18 mouse cellular contexts compared by ENCODE assay signal in genomic region chr19:5863776-5864175, GRCm38 (mm10).
"Had no signal": no experiment of that assay in that cellular context is flagged by ENCODE, and none has a peak within 500 bp of the region (broad histone marks: within the 10 kb centered on the region; RNA-seq: fewer than 3 reads in every experiment).

No protein-coding gene starts in this region.

- H3K9ac ChIP-seq: liver, embryonic 13.5 days; midbrain, embryonic 13.5 days; neural tube, embryonic 13.5 days; stomach, embryonic 15.5 days had no signal

- DNase-seq: kidney, postnatal 10 days; kidney, postnatal 36 days; layer of hippocampus, postnatal 36 days; liver, embryonic 13.5 days; lung, adult 2 months; lung, postnatal 14 days; lung, postnatal 4 days; retina, postnatal 1 day; right cerebral cortex, postnatal 25 days; spleen, adult 18-20 months; thymus, postnatal 25 days had no signal

- H3K4me2 ChIP-seq: liver, embryonic 13.5 days; midbrain, embryonic 13.5 days; neural tube, embryonic 13.5 days; stomach, embryonic 15.5 days had no signal

- H3K9me3 ChIP-seq: midbrain, embryonic 13.5 days; neural tube, embryonic 13.5 days; stomach, embryonic 15.5 days had no signal

- H3K27me3 ChIP-seq: liver, embryonic 13.5 days; midbrain, embryonic 13.5 days; neural tube, embryonic 13.5 days; stomach, embryonic 15.5 days had no signal

- H3K4me3 ChIP-seq: left cerebral cortex, adult 2 months; liver, embryonic 13.5 days; midbrain, embryonic 10.5 days; midbrain, embryonic 13.5 days; myocyte; neural tube, embryonic 13.5 days; stomach, embryonic 15.5 days had no signal

- H3K27ac ChIP-seq: left cerebral cortex, adult 2 months; liver, embryonic 13.5 days; midbrain, embryonic 10.5 days; midbrain, embryonic 13.5 days; neural tube, embryonic 13.5 days; stomach, embryonic 15.5 days had no signal

- ATAC-seq: midbrain, embryonic 13.5 days; midbrain, embryonic 16.5 days had no signal

- H3K4me1 ChIP-seq: liver, embryonic 13.5 days; midbrain, embryonic 10.5 days; midbrain, embryonic 13.5 days; neural tube, embryonic 13.5 days; stomach, embryonic 15.5 days had no signal
